Mouse (Mus musculus): ENCODE results near the gene Slc25a3. TPM values are rescaled to one million over a fixed set of nuclear protein-coding genes. Genes with fewer than 3 reads are reported as not detected.

The Slc25a3 gene
- polyA plus RNA-seq, 1 experiment from 2014 or later = 608 TPM

DNA sequence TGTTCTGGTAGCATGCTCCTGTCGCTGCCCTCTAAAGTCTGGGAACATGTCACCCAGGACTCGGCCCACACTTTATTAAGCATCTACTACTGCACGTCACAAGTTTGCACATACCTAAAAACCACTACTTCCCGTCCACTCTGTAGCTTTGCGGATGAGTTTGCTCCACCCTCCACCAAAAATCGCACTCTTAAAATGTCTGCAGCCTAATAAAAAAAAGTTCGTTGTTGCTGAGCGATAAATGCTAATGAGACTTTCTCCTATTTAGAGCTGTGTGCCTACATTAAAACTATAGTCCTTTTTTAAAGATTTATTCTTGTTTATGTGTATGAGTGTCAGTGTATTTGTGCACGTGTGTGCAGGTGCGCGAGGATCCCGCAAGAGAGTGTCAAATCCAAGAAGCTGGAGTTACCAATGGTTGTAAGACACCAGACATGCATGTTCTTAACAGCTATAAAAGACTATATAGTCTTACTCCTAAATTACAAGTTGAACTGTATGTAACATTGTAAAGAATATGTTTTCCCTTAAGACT lies 40.4 kb downstream of the Slc25a3 start:
- Histone ChIP-seq H3K36me3 (ENCODE audit: control insufficient read depth, insufficient read depth, low read length) (peaks cover 10% of the 10 kb centered on the region), H3K4me1 (replicated peaks; ENCODE audit: control insufficient read depth, insufficient read depth, low read length) (peaks cover 15% of the 10 kb centered on the region), H3K9ac (ENCODE audit: low read length) (peak overlapping the region; percentile 78), H3K27ac (ENCODE audit: low read depth) (peak overlapping the region; percentile 73), H3K4me2 (ENCODE audit: low read length) (peak overlapping the region; percentile 65), H3K4me3 (ENCODE audit: low read depth, low read length) (peak overlapping the region; percentile 61), H3K27me3 (replicated peaks; ENCODE audit: control insufficient read depth, insufficient read depth, low read length) (no peaks in the 10 kb centered on the region), H3K9me3 (ENCODE audit: control insufficient read depth, low read length) (no peaks in the 10 kb centered on the region)
- no peak; the same call in 1 of the 2 replicates for ATAC-seq (replicated peaks; ENCODE audit: low FRiP score, low TSS enrichment, low read depth)
- no peak for DNase-seq (ENCODE audit: low spot score)
- WGBS = 42% methylated on average over 12 of the region's 12 CpGs

GRCm38 (mm10) chr10:91082550-91083392 lies 41.1 kb downstream of the Slc25a3 start, which contains the start of the genes Apaf1 and Ikbip:
Gene Apaf1, minus strand, starts transcription at chr10:91082770.
Gene Ikbip, plus strand, starts transcription at chr10:91082940.
- ATAC-seq (replicated peaks; ENCODE audit: low FRiP score, low TSS enrichment, low read depth) = peak; percentile 97
- DNase-seq (ENCODE audit: low spot score) = peak; percentile 99

GRCm38 (mm10) chr10:91081959-91082507 lies 41.8 kb downstream of the Slc25a3 start:
- H3K36me3 ChIP-seq (ENCODE audit: control insufficient read depth, insufficient read depth, low read length) = peaks cover 24% of the 10 kb centered on the region
- no peaks in the 10 kb centered on the region for H3K27me3 ChIP-seq (replicated peaks; ENCODE audit: control insufficient read depth, insufficient read depth, low read length)
- peak overlapping the region; percentile 63 for H3K9ac ChIP-seq (ENCODE audit: low read length)
- peak; percentile 62 for ATAC-seq (replicated peaks; ENCODE audit: low FRiP score, low TSS enrichment, low read depth)
- H3K4me3 ChIP-seq (ENCODE audit: low read depth, low read length) = peak overlapping the region; percentile 61
- H3K4me2 ChIP-seq (ENCODE audit: low read length) = peak overlapping the region; percentile 60
- H3K27ac ChIP-seq (ENCODE audit: low read depth) = peak overlapping the region; percentile 78
- DNase-seq (ENCODE audit: low spot score) = peak; percentile 83
- H3K4me1 ChIP-seq (replicated peaks; ENCODE audit: control insufficient read depth, insufficient read depth, low read length) = peaks cover 15% of the 10 kb centered on the region
- H3K9me3 ChIP-seq (ENCODE audit: control insufficient read depth, low read length) = no peaks in the 10 kb centered on the region
- WGBS = under 1% methylated on average over 26 of the region's 27 CpGs

More at GRCm38 (mm10) chr10:91082550-91083392, 41.1 kb downstream of the Slc25a3 start, which contains the start of the genes Apaf1 and Ikbip:
- peak within 1 kb of the TSS; percentile 61 for H3K4me3 ChIP-seq (ENCODE audit: low read depth, low read length)
- no peaks in the 10 kb centered on the region for H3K27me3 ChIP-seq (replicated peaks; ENCODE audit: control insufficient read depth, insufficient read depth, low read length)
- H3K4me2 ChIP-seq (ENCODE audit: low read length) = peak within 1 kb of the TSS; percentile 65
- H3K9me3 ChIP-seq (ENCODE audit: control insufficient read depth, low read length) = no peaks in the 10 kb centered on the region
- peak within 1 kb of the TSS; percentile 78 for H3K9ac ChIP-seq (ENCODE audit: low read length)
- H3K27ac ChIP-seq (ENCODE audit: low read depth) = peak within 1 kb of the TSS; percentile 78
- peaks cover 17% of the 10 kb centered on the region for H3K36me3 ChIP-seq (ENCODE audit: control insufficient read depth, insufficient read depth, low read length)
- H3K4me1 ChIP-seq (replicated peaks; ENCODE audit: control insufficient read depth, insufficient read depth, low read length) = peaks cover 15% of the 10 kb centered on the region
- WGBS = under 1% methylated on average over 83 of the region's 87 CpGs

DNA sequence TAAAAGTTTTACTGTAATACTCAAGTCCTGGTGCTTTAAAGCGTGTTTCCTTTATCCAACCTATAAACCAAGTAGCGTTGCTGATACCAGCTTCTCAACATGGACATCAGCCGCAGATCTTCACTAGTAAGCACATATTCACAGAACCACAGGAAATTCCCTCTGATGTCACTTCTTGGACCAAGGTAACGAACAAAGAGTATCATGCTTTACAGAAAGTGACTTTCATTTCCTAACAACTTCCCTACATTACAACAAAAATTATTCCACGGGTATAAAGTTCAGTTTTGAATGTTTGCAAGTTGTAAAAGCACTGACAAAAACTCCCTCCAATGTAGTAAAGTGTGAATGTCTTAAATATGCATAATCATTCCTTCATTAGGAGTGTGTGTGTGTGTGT lies 43.3 kb downstream of the Slc25a3 start:
- Histone ChIP-seq H3K9me3 (ENCODE audit: control insufficient read depth, low read length) (no peaks in the 10 kb centered on the region), H3K4me3 (ENCODE audit: low read depth, low read length) (no peak overlapping the region), H3K27me3 (replicated peaks; ENCODE audit: control insufficient read depth, insufficient read depth, low read length) (no peaks in the 10 kb centered on the region), H3K4me1 (replicated peaks; ENCODE audit: control insufficient read depth, insufficient read depth, low read length) (peaks cover 15% of the 10 kb centered on the region), H3K4me2 (ENCODE audit: low read length) (no peak overlapping the region; the same call in 1 of the 2 replicates), H3K36me3 (ENCODE audit: control insufficient read depth, insufficient read depth, low read length) (peaks cover 39% of the 10 kb centered on the region), H3K9ac (ENCODE audit: low read length) (no peak overlapping the region), H3K27ac (ENCODE audit: low read depth) (no peak overlapping the region)
- no peak for DNase-seq (ENCODE audit: low spot score)
- WGBS = 80% methylated on average over 5 of the region's 5 CpGs
- ATAC-seq (replicated peaks; ENCODE audit: low FRiP score, low TSS enrichment, low read depth) = no peak

GRCm38 (mm10) chr10:91076667-91077066 lies 47.2 kb downstream of the Slc25a3 start:
- Histone ChIP-seq H3K27ac (ENCODE audit: low read depth) (no peak overlapping the region), H3K4me2 (ENCODE audit: low read length) (no peak overlapping the region), H3K9ac (ENCODE audit: low read length) (no peak overlapping the region), H3K36me3 (ENCODE audit: control insufficient read depth, insufficient read depth, low read length) (peaks cover 61% of the 10 kb centered on the region), H3K27me3 (replicated peaks; ENCODE audit: control insufficient read depth, insufficient read depth, low read length) (no peaks in the 10 kb centered on the region), H3K9me3 (ENCODE audit: control insufficient read depth, low read length) (no peaks in the 10 kb centered on the region), H3K4me1 (replicated peaks; ENCODE audit: control insufficient read depth, insufficient read depth, low read length) (peaks cover 5% of the 10 kb centered on the region), H3K4me3 (ENCODE audit: low read depth, low read length) (no peak overlapping the region)
- 94% methylated on average over 2 of the region's 2 CpGs for WGBS
- no peak for ATAC-seq (replicated peaks; ENCODE audit: low FRiP score, low TSS enrichment, low read depth)
- no peak for DNase-seq (ENCODE audit: low spot score)

GRCm38 (mm10) chr10:91073345-91073744 lies 50.5 kb downstream of the Slc25a3 start:
- no peak overlapping the region for H3K9ac ChIP-seq (ENCODE audit: low read length)
- 88% methylated on average over 3 of the region's 3 CpGs for WGBS
- no peaks in the 10 kb centered on the region for H3K4me1 ChIP-seq (replicated peaks; ENCODE audit: control insufficient read depth, insufficient read depth, low read length)
- DNase-seq (ENCODE audit: low spot score) (no peak), ATAC-seq (replicated peaks; ENCODE audit: low FRiP score, low TSS enrichment, low read depth) (no peak)
- no peak overlapping the region for H3K4me3 ChIP-seq (ENCODE audit: low read depth, low read length)
- no peak overlapping the region for H3K4me2 ChIP-seq (ENCODE audit: low read length)
- no peaks in the 10 kb centered on the region for H3K9me3 ChIP-seq (ENCODE audit: control insufficient read depth, low read length)
- H3K27me3 ChIP-seq (replicated peaks; ENCODE audit: control insufficient read depth, insufficient read depth, low read length) = no peaks in the 10 kb centered on the region
- H3K36me3 ChIP-seq (ENCODE audit: control insufficient read depth, insufficient read depth, low read length) = peaks cover 57% of the 10 kb centered on the region
- no peak overlapping the region for H3K27ac ChIP-seq (ENCODE audit: low read depth)

DNA sequence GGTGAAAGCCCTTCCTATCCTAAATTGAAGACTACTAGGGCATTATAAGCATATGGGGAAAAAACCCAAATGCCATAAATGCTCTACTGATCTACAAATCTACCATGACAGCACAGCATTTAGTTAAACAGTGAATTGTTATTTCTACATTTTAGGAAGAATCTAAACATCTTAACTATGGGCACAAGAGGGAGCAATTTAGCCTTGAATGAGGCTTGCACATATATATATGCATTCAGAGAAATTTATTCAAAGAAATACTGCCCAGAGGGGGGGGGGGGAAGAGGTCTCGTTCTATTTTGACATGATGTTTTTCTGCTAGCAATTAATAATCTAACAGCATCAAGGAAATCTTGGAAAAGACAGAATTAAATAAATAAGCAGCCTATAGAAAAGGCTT lies 52.1 kb downstream of the Slc25a3 start:
- ATAC-seq (replicated peaks; ENCODE audit: low FRiP score, low TSS enrichment, low read depth) = no peak
- Histone ChIP-seq H3K9ac (ENCODE audit: low read length) (no peak overlapping the region), H3K4me2 (ENCODE audit: low read length) (no peak overlapping the region), H3K9me3 (ENCODE audit: control insufficient read depth, low read length) (no peaks in the 10 kb centered on the region), H3K36me3 (ENCODE audit: control insufficient read depth, insufficient read depth, low read length) (peaks cover 56% of the 10 kb centered on the region), H3K27me3 (replicated peaks; ENCODE audit: control insufficient read depth, insufficient read depth, low read length) (no peaks in the 10 kb centered on the region), H3K4me1 (replicated peaks; ENCODE audit: control insufficient read depth, insufficient read depth, low read length) (no peaks in the 10 kb centered on the region), H3K27ac (ENCODE audit: low read depth) (no peak overlapping the region), H3K4me3 (ENCODE audit: low read depth, low read length) (no peak overlapping the region)
- WGBS = 50% methylated on average over 1 of the region's 1 CpGs
- no peak for DNase-seq (ENCODE audit: low spot score)
